Mouse (Mus musculus) CH12.LX (cell line): Measurements from ENCODE around the gene Skap1.

Source experiments
- POLR2AphosphoS2 ChIP-seq: IDR thresholded peaks from 2 replicates; pipeline ENCODE4 v1.6.1; 2011; ENCODE audit warnings: low read depth, low read length, improper control_type of control experiment
- USF1 ChIP-seq: IDR thresholded peaks from 2 replicates; pipeline ENCODE4 v1.6.1; 2014; ENCODE audit warnings: low read depth, mild to moderate bottlenecking, inconsistent platforms, low read length, improper control_type of control experiment

DNA sequence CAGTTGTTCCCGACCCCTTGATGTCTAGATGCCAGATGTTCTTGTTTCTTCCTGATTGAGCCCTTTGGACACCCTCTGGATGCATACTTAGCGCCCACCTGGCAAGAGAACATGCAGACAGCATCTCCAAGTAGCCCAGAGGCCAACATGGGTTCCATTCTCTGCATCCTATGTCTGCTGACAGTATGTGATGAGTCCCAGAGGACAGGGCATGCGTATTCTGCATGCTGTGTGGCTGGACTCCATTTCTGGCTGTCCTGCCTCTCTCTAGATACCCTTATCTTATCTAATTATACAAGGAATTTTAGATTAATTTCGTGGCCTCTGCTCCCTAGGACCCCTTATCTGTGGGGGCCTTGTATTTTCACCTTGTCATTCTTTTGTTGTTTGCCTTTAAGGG lies 2.6 kb upstream of the Skap1 start:
- TF ChIP-seq USF1, result no peak
- TF ChIP-seq POLR2AphosphoS2, result no peak
